Mouse (Mus musculus) bone marrow, adult 2 months (tissue): ENCODE results near the gene Aacs. TPM values are rescaled to one million over a fixed set of nuclear protein-coding genes. Genes with fewer than 3 reads are reported as not detected.

Experiments used
- H3K27ac ChIP-seq: fragments of 200-500 bp; 2 replicates; pipeline ENCODE4 v1.5.1; 2012; ENCODE audit warnings: low read depth, mild to moderate bottlenecking, control low read depth, inconsistent platforms, low read length; ENCODE audit not compliant: control insufficient read depth, poor library complexity, insufficient read depth
- H3K4me1 ChIP-seq: fragments of 200-500 bp; 2 replicates; pipeline ENCODE4 v1.6.1; 2011; ENCODE audit warnings: low read length; ENCODE audit not compliant: control insufficient read depth, insufficient read depth
- H3K4me3 ChIP-seq: fragments of 200-500 bp; replicated peaks from 2 replicates; pipeline ENCODE3; 2011; ENCODE audit warnings: mild to moderate bottlenecking, low read depth, low read length, control low read depth; ENCODE audit not compliant: control insufficient read depth
- CTCF ChIP-seq: fragments of 200-500 bp; IDR thresholded peaks from 2 replicates; pipeline ENCODE4 v1.5.1; 2011; ENCODE audit warnings: low read length, control low read depth; ENCODE audit not compliant: control insufficient read depth, insufficient read depth
- POLR2A ChIP-seq: fragments of 200-500 bp; IDR thresholded peaks from 2 replicates; pipeline ENCODE4 v1.6.1; 2011; ENCODE audit warnings: low read depth, mild to moderate bottlenecking, control low read depth, low read length, borderline replicate concordance; ENCODE audit not compliant: control insufficient read depth
- WGBS: fragments of 180-500 bp; shearing (Covaris S2); methylation state at CpG from one replicate; pipeline ENCODE4 v1.1.7; 2018; 5-methylcytosine and 5-hydroxymethylcytosine counted together
- polyA plus RNA-seq: library from polyadenylated mRNA; stranded (reverse); fragments of >200 nt; gene quantifications from 2 replicates; pipeline ENCODE4 v1.2.4, GENCODE M21; 2011; ENCODE audit warnings: low replicate concordance; ENCODE audit not compliant: missing spikeins, insufficient read depth, insufficient read length

The Aacs gene
- polyA plus RNA-seq, 1 experiment: 18.4 TPM

- Histone ChIP-seq H3K4me3 (no peak overlapping the region), H3K27ac (no peak overlapping the region), H3K4me1 (no peaks in the 10 kb centered on the region)
- TF ChIP-seq CTCF: no peak
- TF ChIP-seq POLR2A: no peak
- 73% methylated on average over 2 of the region's 2 CpGs for WGBS
These were observed 69.5 kb downstream of the Aacs start for GRCm38 (mm10) chr5:125545090-125545489.

GRCm38 (mm10) chr5:125546293-125546692 is 70.7 kb downstream of the Aacs start:
- no peak overlapping the region for H3K4me3 ChIP-seq
- no peaks in the 10 kb centered on the region for H3K4me1 ChIP-seq
- TF ChIP-seq POLR2A: no peak
- no peak for TF ChIP-seq CTCF
- no peak overlapping the region for H3K27ac ChIP-seq
- 32% methylated on average over 13 of the region's 13 CpGs for WGBS

DNA sequence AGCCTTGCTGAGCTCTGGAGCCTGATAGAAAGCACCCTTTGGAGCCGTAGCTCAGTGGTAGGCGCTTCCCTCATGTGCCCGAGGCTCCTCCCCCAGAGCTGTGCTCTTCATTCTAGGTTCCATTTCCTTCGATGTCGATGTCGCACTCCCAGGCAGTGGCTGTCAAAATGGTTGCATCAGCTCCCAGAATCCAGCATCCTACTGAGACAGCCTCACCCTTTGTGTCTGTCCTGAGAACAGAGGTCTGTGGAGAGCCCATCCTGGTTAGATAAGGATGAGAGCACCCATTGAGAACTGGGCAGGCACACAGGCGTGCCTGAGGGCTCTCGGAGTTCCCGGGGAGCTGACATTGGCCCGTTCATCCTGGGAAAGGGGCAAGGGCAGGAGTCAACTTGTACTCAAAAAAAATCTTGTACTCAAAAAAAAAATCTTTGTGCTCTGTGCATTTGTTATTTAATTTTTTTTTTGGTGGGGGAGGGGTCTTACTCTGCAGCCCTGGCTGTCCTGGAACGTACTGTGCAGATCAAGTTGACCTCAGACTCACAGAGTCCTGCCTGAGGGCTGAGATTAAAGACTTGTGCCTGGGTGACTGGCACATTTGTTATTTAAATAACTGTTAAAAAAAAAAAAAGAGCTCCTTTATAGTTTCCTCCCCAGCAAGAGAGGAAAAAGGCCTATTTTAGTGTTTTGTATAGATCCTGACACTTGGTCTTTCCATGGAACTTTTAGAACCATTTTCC is 74.3 kb downstream of the Aacs start:
- H3K4me1 ChIP-seq: no peaks in the 10 kb centered on the region
- H3K27ac ChIP-seq: no peak overlapping the region
- WGBS: 31% methylated on average over 11 of the region's 11 CpGs
- H3K4me3 ChIP-seq: no peak overlapping the region
- TF ChIP-seq CTCF: no peak
- no peak for TF ChIP-seq POLR2A

DNA sequence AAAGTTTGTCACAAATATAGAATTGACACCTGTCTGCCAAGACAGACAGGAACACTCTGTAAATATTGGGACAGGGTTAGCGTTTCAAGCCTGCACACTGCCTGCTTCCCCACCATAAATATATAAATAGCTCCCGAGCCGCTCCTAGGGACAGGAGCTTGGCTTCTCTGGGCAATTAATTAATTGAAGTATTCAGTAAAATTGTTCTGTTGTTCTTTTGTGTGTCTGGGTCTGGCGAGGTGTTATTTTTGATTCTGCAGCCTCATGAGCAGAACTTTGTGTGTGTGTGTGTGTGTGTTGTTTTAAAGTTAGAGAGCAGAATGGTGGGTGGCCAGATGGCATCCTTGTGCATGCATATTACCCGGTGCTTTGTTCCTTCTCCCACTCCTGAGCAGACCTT is 80.1 kb downstream of the Aacs start:
- H3K27ac ChIP-seq: no peak overlapping the region
- WGBS: 64% methylated on average over 5 of the region's 5 CpGs
- H3K4me1 ChIP-seq: no peaks in the 10 kb centered on the region
- no peak overlapping the region for H3K4me3 ChIP-seq
- TF ChIP-seq POLR2A: no peak

- WGBS: 59% methylated on average over 6 of the region's 6 CpGs
- Histone ChIP-seq H3K27ac (no peak overlapping the region), H3K4me1 (no peaks in the 10 kb centered on the region), H3K4me3 (no peak overlapping the region)
- TF ChIP-seq POLR2A (no peak), CTCF (no peak)
These were observed 87.9 kb downstream of the Aacs start for GRCm38 (mm10) chr5:125563492-125563891.

DNA sequence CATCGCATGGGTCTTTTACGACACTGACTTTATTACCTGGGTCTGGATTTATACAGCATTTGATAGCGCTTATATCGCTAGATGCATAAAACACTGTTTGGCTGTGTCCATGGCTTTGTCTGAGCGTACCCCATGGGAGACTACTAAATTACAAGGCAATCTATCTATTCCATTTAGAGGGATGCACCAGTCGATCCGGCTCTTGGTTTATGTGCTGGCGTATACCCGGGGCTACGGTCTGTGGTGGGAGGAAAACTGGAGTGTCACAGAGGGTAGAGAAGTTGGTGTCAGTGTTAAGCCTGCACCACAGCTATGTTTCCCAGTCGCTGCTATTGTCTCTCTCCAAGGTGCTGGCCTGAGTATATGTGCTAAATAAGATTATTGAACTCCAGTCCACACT is 90.1 kb downstream of the Aacs start:
- Histone ChIP-seq H3K4me1 (no peaks in the 10 kb centered on the region), H3K27ac (no peak overlapping the region), H3K4me3 (no peak overlapping the region)
- TF ChIP-seq POLR2A (no peak), CTCF (no peak)
- 74% methylated on average over 11 of the region's 11 CpGs for WGBS

Other genes starting within 250 kb of the Aacs start
- gene Scarb1, start 134.7 kb upstream of the Aacs start, polyA plus RNA-seq: 24.6 and 26.9 TPM in 2 replicates
- not detected in 2 replicates for gene Gm10382, start 86.5 kb upstream of the Aacs start, polyA plus RNA-seq
- 98.4 and 168 TPM in 2 replicates for gene Ubc, start 85.6 kb upstream of the Aacs start, polyA plus RNA-seq
- gene Dhx37, start 41.7 kb upstream of the Aacs start, polyA plus RNA-seq: 12.3 and 36.6 TPM in 2 replicates
- 4.1 and 9.4 TPM in 2 replicates for gene Bri3bp, start 34.2 kb upstream of the Aacs start, polyA plus RNA-seq
- not detected in 2 replicates for gene Tmem132b, start 56.0 kb downstream of the Aacs start, polyA plus RNA-seq